Mouse (Mus musculus) midbrain, embryonic 10.5 days (tissue): ENCODE data around the gene Pgm1. TPM values are rescaled to one million over a fixed set of nuclear protein-coding genes. Genes with fewer than 3 reads are reported as not detected.

Experiments used
- DNase-seq: peaks from one replicate; pipeline ENCODE4 v3.0.0-alpha.2; 2017; ENCODE audit warnings: low spot score
- H3K27ac ChIP-seq: fragments of 300-500 bp; sonication (generic); replicated peaks from 2 replicates; pipeline ENCODE4 v1.5.1; 2016; ENCODE audit warnings: mild to moderate bottlenecking
- H3K27me3 ChIP-seq: fragments of 300-500 bp; sonication (generic); 2 replicates; pipeline ENCODE4 v1.6.1; 2016; ENCODE audit warnings: low read depth, mild to moderate bottlenecking; ENCODE audit not compliant: poor library complexity, severe bottlenecking
- H3K36me3 ChIP-seq: fragments of 300-500 bp; sonication (generic); 2 replicates; pipeline ENCODE4 v1.6.1; 2016; ENCODE audit warnings: mild to moderate bottlenecking, moderate library complexity
- H3K4me1 ChIP-seq: fragments of 300-500 bp; sonication (generic); 2 replicates; pipeline ENCODE4 v1.6.1; 2016
- H3K4me3 ChIP-seq: fragments of 300-500 bp; sonication (generic); 2 replicates; pipeline ENCODE4 v1.5.1; 2016; ENCODE audit warnings: mild to moderate bottlenecking, moderate library complexity
- H3K9me3 ChIP-seq: fragments of 300-500 bp; sonication (generic); replicated peaks from 2 replicates; pipeline ENCODE4 v1.6.1; 2016; ENCODE audit warnings: mild to moderate bottlenecking
- WGBS: fragments of 180-500 bp; shearing (Covaris S2); methylation state at CpG from one replicate; pipeline ENCODE4 v1.1.7; 2016; 5-methylcytosine and 5-hydroxymethylcytosine counted together
- polyA plus RNA-seq: library from polyadenylated mRNA; unstranded; fragments of >200 nt; fragmentation: Nextera tagmentation; extraction: Ambion mirVana; gene quantifications from 2 replicates; pipeline ENCODE4 v1.2.1, GENCODE M21; 2016

Gene Pgm1
- polyA plus RNA-seq, 1 experiment from 2014 or later: 67.7 TPM

DNA sequence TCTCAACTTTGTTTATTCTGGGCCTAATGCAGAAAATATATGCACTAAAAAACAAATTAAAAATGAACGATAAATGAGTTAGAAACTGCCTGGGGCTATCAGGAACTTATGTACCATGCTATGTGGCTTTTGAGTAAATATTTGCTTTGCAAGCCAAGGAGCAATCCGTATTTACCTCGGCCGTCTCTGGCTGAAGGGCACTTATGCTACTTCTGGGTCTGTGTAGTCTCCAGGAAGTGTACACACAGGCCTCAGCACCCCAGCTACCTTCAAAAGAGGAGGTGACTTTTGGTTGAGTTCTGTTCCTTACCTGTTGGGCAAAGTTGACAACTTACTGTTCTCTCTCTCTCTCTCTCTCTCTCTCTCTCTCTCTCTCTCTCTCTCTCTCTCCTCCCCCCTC lies 104.7 kb downstream of the Pgm1 start:
- 88% methylated on average over 4 of the region's 4 CpGs for WGBS
- peaks cover 14% of the 10 kb centered on the region for H3K4me1 ChIP-seq
- H3K27ac ChIP-seq: no peak overlapping the region
- H3K27me3 ChIP-seq: no peaks in the 10 kb centered on the region
- DNase-seq: no peak
- H3K9me3 ChIP-seq: no peaks in the 10 kb centered on the region
- no peak overlapping the region for H3K4me3 ChIP-seq
- no peaks in the 10 kb centered on the region for H3K36me3 ChIP-seq

DNA sequence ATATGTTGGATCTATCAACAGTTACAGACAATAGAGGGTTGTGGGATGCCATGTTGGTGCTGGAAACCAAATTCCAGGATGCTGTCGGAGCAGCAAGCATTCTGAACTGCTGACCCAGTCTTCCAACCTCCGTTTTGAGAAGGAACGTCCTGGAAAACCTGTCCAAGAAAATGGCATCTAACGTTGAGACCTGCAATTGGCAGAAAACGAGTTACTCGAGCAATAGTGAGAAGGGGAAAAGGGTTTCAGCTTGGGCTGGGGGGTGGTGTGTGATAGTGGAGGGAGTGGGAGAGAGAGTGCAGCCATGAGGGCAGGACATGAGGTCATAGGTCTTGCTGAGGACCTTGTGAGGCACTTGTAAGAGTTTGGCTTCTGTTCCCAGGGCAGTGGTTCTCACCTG lies 105.8 kb downstream of the Pgm1 start:
- H3K4me3 ChIP-seq: no peak overlapping the region
- no peaks in the 10 kb centered on the region for H3K36me3 ChIP-seq
- 85% methylated on average over 6 of the region's 6 CpGs for WGBS
- no peaks in the 10 kb centered on the region for H3K27me3 ChIP-seq
- no peak for DNase-seq
- no peak overlapping the region for H3K27ac ChIP-seq
- H3K4me1 ChIP-seq: peaks cover 14% of the 10 kb centered on the region
- no peaks in the 10 kb centered on the region for H3K9me3 ChIP-seq

DNA sequence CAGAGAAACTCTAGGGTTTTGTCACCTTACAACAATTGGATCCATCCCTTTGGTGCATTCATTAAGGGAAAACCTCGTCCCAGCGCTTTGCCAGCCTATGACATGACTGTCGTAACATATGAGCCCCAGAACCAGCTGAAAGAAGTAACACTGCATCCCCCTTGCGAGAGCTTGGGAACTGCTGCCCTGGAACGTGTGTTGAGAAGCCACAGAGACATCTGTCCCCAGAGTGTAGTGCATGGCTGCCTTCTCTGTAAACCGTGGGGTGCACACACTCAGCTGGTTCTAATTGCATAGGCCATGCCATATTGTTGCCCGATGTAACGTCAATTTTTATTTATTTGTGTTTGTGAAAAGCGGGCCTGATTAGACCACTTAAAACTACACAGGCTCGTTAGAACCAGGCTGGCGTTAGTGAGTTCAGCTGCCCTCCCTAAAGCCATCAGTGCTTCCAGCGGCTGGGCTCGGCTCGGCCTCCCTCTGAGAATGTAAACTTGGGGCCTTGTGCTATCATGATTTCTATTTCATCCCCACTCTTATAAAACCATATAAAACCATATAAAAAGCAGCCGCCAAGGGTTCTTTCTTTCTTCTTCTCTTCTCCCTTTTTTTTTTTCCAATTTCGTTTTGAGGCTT lies 106.8 kb downstream of the Pgm1 start:
- DNase-seq: no peak
- 56% methylated on average over 16 of the region's 16 CpGs for WGBS
- no peaks in the 10 kb centered on the region for H3K9me3 ChIP-seq
- no peaks in the 10 kb centered on the region for H3K27me3 ChIP-seq
- H3K4me1 ChIP-seq: peaks cover 14% of the 10 kb centered on the region
- no peak overlapping the region for H3K27ac ChIP-seq
- no peaks in the 10 kb centered on the region for H3K36me3 ChIP-seq
- H3K4me3 ChIP-seq: no peak overlapping the region

Other genes starting within 250 kb of the Pgm1 start
- gene Alg6, start 213.8 kb upstream of the Pgm1 start, polyA plus RNA-seq: 19.7 and 20.4 TPM in 2 replicates
- gene Efcab7, start 100.2 kb upstream of the Pgm1 start, polyA plus RNA-seq: 21.8 and 24.1 TPM in 2 replicates
- 54.9 and 62.3 TPM in 2 replicates for gene Itgb3bp, start 399 bp downstream of the Pgm1 start, polyA plus RNA-seq
- gene Ror1, start 166.4 kb downstream of the Pgm1 start, polyA plus RNA-seq: 5.0 and 5.9 TPM in 2 replicates